Mouse (Mus musculus) small intestine, adult 2 months (tissue): ENCODE measurements around the gene Olfr522. TPM values are rescaled to one million over a fixed set of nuclear protein-coding genes. Genes with fewer than 3 reads are reported as not detected.

Experiments used
- H3K27ac ChIP-seq: fragments of 200-500 bp; 2 replicates; pipeline ENCODE4 v1.5.1; 2012; ENCODE audit warnings: low read depth, low read length, control low read depth, inconsistent platforms; ENCODE audit not compliant: insufficient read depth
- H3K27me3 ChIP-seq: fragments of 200-500 bp; 2 replicates; pipeline ENCODE4 v1.6.1; 2012; ENCODE audit warnings: mild to moderate bottlenecking, moderate library complexity, low read length, inconsistent platforms; ENCODE audit not compliant: control insufficient read depth, insufficient read depth
- H3K36me3 ChIP-seq: fragments of 200-500 bp; 2 replicates; pipeline ENCODE4 v1.6.1; 2012; ENCODE audit warnings: mild to moderate bottlenecking, low read length, control low read depth, inconsistent platforms; ENCODE audit not compliant: control insufficient read depth, insufficient read depth
- H3K4me1 ChIP-seq: fragments of 200-500 bp; 2 replicates; pipeline ENCODE4 v1.6.1; 2012; ENCODE audit warnings: low read length, inconsistent platforms, mixed read lengths; ENCODE audit not compliant: control insufficient read depth, insufficient read depth, insufficient read length
- H3K4me3 ChIP-seq: fragments of 200-500 bp; 2 replicates; pipeline ENCODE4 v1.5.1; 2012; ENCODE audit warnings: low read depth, mild to moderate bottlenecking, control low read depth, inconsistent platforms, low read length, moderate library complexity
- CTCF ChIP-seq: fragments of 200-500 bp; IDR thresholded peaks from 2 replicates; pipeline ENCODE4 v1.5.1; 2012; ENCODE audit warnings: low read depth, mild to moderate bottlenecking, control low read depth, inconsistent platforms, low read length, moderate library complexity, mixed read lengths; ENCODE audit not compliant: insufficient replicate concordance, insufficient read length; ENCODE audit errors: extremely low read depth
- POLR2A ChIP-seq: fragments of 200-500 bp; IDR thresholded peaks from 2 replicates; pipeline ENCODE4 v1.6.1; 2012; ENCODE audit warnings: low read depth, mild to moderate bottlenecking, control low read depth, inconsistent platforms, low read length, moderate library complexity
- WGBS: fragments of 180-500 bp; shearing (Covaris S2); methylation state at CpG from one replicate; pipeline ENCODE4 v1.1.7; 2018; 5-methylcytosine and 5-hydroxymethylcytosine counted together
- polyA plus RNA-seq: library from polyadenylated mRNA; depleted of rRNA; stranded (reverse); fragments of >200 nt; gene quantifications from 2 replicates; pipeline ENCODE4 v1.2.3, GENCODE M21; 2012

Olfr522 gene
- polyA plus RNA-seq, 1 experiment, result not detected

- 81% methylated on average over 4 of the region's 4 CpGs for WGBS
- no peaks in the 10 kb centered on the region for H3K36me3 ChIP-seq
- no peak overlapping the region for H3K27ac ChIP-seq
- H3K27me3 ChIP-seq, result no peaks in the 10 kb centered on the region
- peaks cover 2% of the 10 kb centered on the region; the same call in 1 of the 2 replicates for H3K4me1 ChIP-seq
- H3K4me3 ChIP-seq, result no peak overlapping the region
- no peak for TF ChIP-seq POLR2A
- no peak for TF ChIP-seq CTCF
Observed at GRCm38 (mm10) chr7:140194031-140194430, 29.5 kb upstream of the Olfr522 start.

DNA sequence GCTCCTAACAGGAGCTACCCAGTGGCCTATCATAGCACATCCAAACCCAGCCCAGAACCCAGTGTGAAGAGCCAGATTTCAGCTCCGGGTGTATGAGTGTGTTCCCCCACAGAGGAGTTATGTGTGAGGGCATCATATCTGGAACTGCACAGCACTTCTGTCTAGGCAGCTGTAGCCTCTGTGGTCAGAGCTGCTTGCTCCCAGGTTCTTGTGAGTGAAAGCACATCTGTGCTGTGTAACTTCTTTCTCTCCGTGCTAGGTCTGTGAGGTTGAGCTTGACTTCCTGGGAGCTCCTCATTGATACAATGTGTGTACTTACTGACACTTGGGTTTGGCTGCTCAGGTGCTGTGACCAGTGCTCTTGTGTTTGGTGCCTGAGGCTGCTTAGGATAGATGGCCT, 28.3 kb upstream of the Olfr522 start:
- Histone ChIP-seq H3K27ac (no peak overlapping the region), H3K4me1 (peaks cover 2% of the 10 kb centered on the region; the same call in 1 of the 2 replicates), H3K27me3 (no peaks in the 10 kb centered on the region), H3K4me3 (no peak overlapping the region), H3K36me3 (no peaks in the 10 kb centered on the region)
- 63% methylated on average over 2 of the region's 2 CpGs for WGBS
- TF ChIP-seq CTCF (no peak), POLR2A (no peak)

DNA sequence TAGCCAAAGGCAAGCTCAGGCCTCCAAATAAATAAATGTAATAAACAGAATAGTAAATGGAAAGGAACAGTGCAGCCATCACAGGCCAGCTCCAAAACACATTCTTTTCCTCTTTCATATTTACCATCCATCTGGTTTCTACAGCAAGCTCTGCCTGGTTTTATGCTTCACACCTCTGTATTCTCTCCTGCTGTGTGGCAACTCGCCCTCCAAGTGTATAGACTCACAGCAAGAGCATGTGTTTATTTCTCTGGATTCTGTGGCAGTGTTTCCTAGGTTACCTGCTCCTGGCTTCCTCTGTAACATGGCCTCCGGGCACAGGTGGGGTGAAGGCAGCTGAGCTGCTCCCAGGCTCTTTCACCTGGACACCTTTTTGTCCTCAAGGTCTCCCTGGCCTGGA, 27.9 kb upstream of the Olfr522 start:
- WGBS, result 26% methylated on average over 2 of the region's 2 CpGs

GRCm38 (mm10) chr7:140190435-140190834, 25.9 kb upstream of the Olfr522 start:
- H3K36me3 ChIP-seq, result no peaks in the 10 kb centered on the region
- peaks cover 2% of the 10 kb centered on the region; the same call in 1 of the 2 replicates for H3K4me1 ChIP-seq
- H3K4me3 ChIP-seq, result no peak overlapping the region
- WGBS, result 94% methylated on average over 1 of the region's 1 CpGs
- TF ChIP-seq CTCF (no peak), POLR2A (no peak)
- no peak overlapping the region for H3K27ac ChIP-seq
- H3K27me3 ChIP-seq, result no peaks in the 10 kb centered on the region

More for the DNA sequence above, 27.9 kb upstream of the Olfr522 start:
- H3K27me3 ChIP-seq, result no peaks in the 10 kb centered on the region
- no peak overlapping the region for H3K27ac ChIP-seq
- H3K36me3 ChIP-seq, result no peaks in the 10 kb centered on the region
- no peak overlapping the region for H3K4me3 ChIP-seq
- no peak for TF ChIP-seq POLR2A
- TF ChIP-seq CTCF, result no peak
- H3K4me1 ChIP-seq, result peaks cover 2% of the 10 kb centered on the region; the same call in 1 of the 2 replicates

GRCm38 (mm10) chr7:140188391-140189328, 24.1 kb upstream of the Olfr522 start:
- Histone ChIP-seq H3K4me1 (peaks cover 2% of the 10 kb centered on the region; the same call in 1 of the 2 replicates), H3K27ac (no peak overlapping the region), H3K4me3 (no peak overlapping the region), H3K36me3 (no peaks in the 10 kb centered on the region), H3K27me3 (no peaks in the 10 kb centered on the region)
- no peak for TF ChIP-seq CTCF
- no peak for TF ChIP-seq POLR2A
- 51% methylated on average over 4 of the region's 4 CpGs for WGBS

DNA sequence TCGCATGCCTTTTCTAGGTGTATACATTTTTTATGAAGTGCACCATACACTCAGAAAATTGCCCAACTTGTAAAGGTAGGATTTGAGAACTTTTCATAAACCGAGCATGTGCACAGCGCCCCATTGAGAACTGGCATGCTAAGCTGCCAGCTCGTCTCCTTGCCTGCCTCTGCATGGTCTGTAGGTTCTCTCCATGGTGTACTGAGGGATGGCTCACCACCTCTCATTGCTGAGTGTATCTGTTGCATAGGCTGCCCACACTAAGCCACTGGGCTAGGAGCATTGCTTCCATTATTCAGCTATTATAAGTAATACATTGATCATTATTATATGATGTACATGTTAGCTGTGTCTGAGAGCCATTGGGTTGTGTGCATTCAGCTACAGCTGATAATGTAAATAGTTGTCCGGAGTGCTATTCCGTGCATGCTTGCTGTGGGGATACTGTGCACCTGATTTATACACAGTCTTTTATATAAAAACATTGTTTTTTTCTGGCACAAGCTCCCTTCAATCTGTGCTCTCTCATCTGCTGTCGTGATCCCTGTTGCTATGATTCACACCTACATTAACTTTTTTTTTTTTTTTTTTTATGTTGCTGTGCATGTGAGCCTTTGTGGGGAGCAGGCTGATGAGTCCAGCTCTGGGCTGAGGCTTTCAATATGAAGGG, 23.3 kb upstream of the Olfr522 start:
- no peaks in the 10 kb centered on the region for H3K4me1 ChIP-seq
- no peak overlapping the region for H3K27ac ChIP-seq
- H3K36me3 ChIP-seq, result no peaks in the 10 kb centered on the region
- 80% methylated on average over 7 of the region's 7 CpGs for WGBS
- no peaks in the 10 kb centered on the region for H3K27me3 ChIP-seq
- H3K4me3 ChIP-seq, result no peak overlapping the region
- TF ChIP-seq CTCF (no peak), POLR2A (no peak)
